Mouse (Mus musculus) kidney, postnatal 10 days (tissue): ENCODE measurements at regions not wholly inside any gene's neighbourhood (a gene's known extent, or its start where the extent isn't known, plus 50 kb on each side); places are given as distances from the start of the nearest gene placed in this dataset.

Source experiments
- DNase-seq: peaks from one replicate; pipeline ENCODE4 v3.0.0; 2021; ENCODE audit warnings: mixed read lengths

GRCm38 (mm10) chr19:49563612-49564256, 1114.7 kb downstream of the Sorcs1 start:
- DNase-seq = no peak

GRCm38 (mm10) chr19:49539445-49540407, 1138.7 kb downstream of the Sorcs1 start:
- peak; percentile 23 for DNase-seq
